Mouse (Mus musculus) stomach, postnatal 0 days (tissue): ENCODE measurements around the gene Arl5a. TPM values are rescaled to one million over a fixed set of nuclear protein-coding genes. Genes with fewer than 3 reads are reported as not detected.

ENCODE experiments used
- ATAC-seq: fragments of 200-750 bp; cut with Nextera tagmentation; 2 replicates; pipeline ENCODE4 v1.8.0; 2017; ENCODE audit not compliant: low FRiP score, low TSS enrichment
- DNase-seq: peaks from one replicate; pipeline ENCODE4 v3.0.0-alpha.2; 2016; ENCODE audit warnings: low spot score
- H3K27ac ChIP-seq: fragments of 300-500 bp; sonication (generic); replicated peaks from 2 replicates; pipeline ENCODE4 v1.5.1; 2014; ENCODE audit warnings: mild to moderate bottlenecking, control low read depth
- H3K27me3 ChIP-seq: fragments of 300-500 bp; sonication (generic); 2 replicates; pipeline ENCODE4 v1.6.1; 2014; ENCODE audit warnings: low read length; ENCODE audit not compliant: control insufficient read depth, insufficient read depth
- H3K36me3 ChIP-seq: fragments of 300-500 bp; sonication (generic); 2 replicates; pipeline ENCODE4 v1.6.1; 2014; ENCODE audit warnings: low read length, mixed read lengths; ENCODE audit not compliant: control insufficient read depth, insufficient read depth
- H3K4me1 ChIP-seq: fragments of 300-500 bp; sonication (generic); replicated peaks from 2 replicates; pipeline ENCODE4 v1.6.1; 2014; ENCODE audit warnings: antibody characterized with exemption; ENCODE audit not compliant: control insufficient read depth, insufficient read depth
- H3K4me2 ChIP-seq: fragments of 300-500 bp; sonication (generic); replicated peaks from 2 replicates; pipeline ENCODE4 v1.6.1; 2014; ENCODE audit warnings: low read depth, mild to moderate bottlenecking, control low read depth, moderate library complexity
- H3K4me3 ChIP-seq: fragments of 300-500 bp; sonication (generic); 2 replicates; pipeline ENCODE4 v1.5.1; 2014; ENCODE audit warnings: low read depth, low read length, control low read depth
- H3K9ac ChIP-seq: fragments of 300-500 bp; sonication (generic); 2 replicates; pipeline ENCODE4 v1.6.1; 2014; ENCODE audit warnings: mild to moderate bottlenecking, low read length, control low read depth, mixed read lengths
- H3K9me3 ChIP-seq: fragments of 300-500 bp; sonication (generic); 2 replicates; pipeline ENCODE4 v1.6.1; 2016; ENCODE audit warnings: low read length; ENCODE audit not compliant: control insufficient read depth
- CTCF ChIP-seq: IDR thresholded peaks from 2 replicates; pipeline ENCODE4 v1.5.1; 2016; ENCODE audit warnings: antibody characterized with exemption, low read depth, mild to moderate bottlenecking, moderate library complexity
- EP300 ChIP-seq: optimal IDR thresholded peaks from 2 replicates; pipeline ENCODE3; 2016; ENCODE audit warnings: antibody characterized with exemption
- WGBS: fragments of 180-500 bp; shearing (Covaris S2); extraction: QIAGEN DNeasy Blood & Tissue Kit; methylation state at CpG from one replicate; pipeline ENCODE4 v1.1.7; 2014; 5-methylcytosine and 5-hydroxymethylcytosine counted together
- polyA plus RNA-seq: library from polyadenylated mRNA; unstranded; fragments of >200 nt; fragmentation: Nextera tagmentation; extraction: Ambion mirVana; gene quantifications from 2 replicates; pipeline ENCODE4 v1.2.1, GENCODE M21; 2015

Gene Arl5a
- polyA plus RNA-seq, 1 experiment from 2014 or later: 17.9 TPM

- WGBS: 54% methylated on average over 7 of the region's 7 CpGs
- no peaks in the 10 kb centered on the region for H3K36me3 ChIP-seq
- ATAC-seq: no peak
These were observed 31.1 kb upstream of the Arl5a start for GRCm38 (mm10) chr2:52455606-52456479.

GRCm38 (mm10) chr2:52449818-52450217 lies 25.1 kb upstream of the Arl5a start:
- no peaks in the 10 kb centered on the region for H3K27me3 ChIP-seq
- H3K36me3 ChIP-seq: no peaks in the 10 kb centered on the region
- no peak overlapping the region for H3K4me2 ChIP-seq
- no peak for DNase-seq
- no peak overlapping the region for H3K27ac ChIP-seq
- no peak for ATAC-seq
- no peaks in the 10 kb centered on the region for H3K4me1 ChIP-seq
- 62% methylated on average over 8 of the region's 8 CpGs for WGBS
- H3K9me3 ChIP-seq: no peaks in the 10 kb centered on the region
- H3K9ac ChIP-seq: no peak overlapping the region
- no peak overlapping the region for H3K4me3 ChIP-seq
- TF ChIP-seq EP300: no peak
- TF ChIP-seq CTCF: no peak

More at GRCm38 (mm10) chr2:52455606-52456479, 31.1 kb upstream of the Arl5a start:
- Histone ChIP-seq H3K4me2 (no peak overlapping the region), H3K27ac (peak overlapping the region; percentile 49), H3K4me3 (no peak overlapping the region), H3K4me1 (no peaks in the 10 kb centered on the region), H3K9me3 (no peaks in the 10 kb centered on the region), H3K9ac (no peak overlapping the region), H3K27me3 (no peaks in the 10 kb centered on the region)
- TF ChIP-seq EP300: no peak
- TF ChIP-seq CTCF: no peak
- no peak for DNase-seq

- Histone ChIP-seq H3K9ac (no peak overlapping the region), H3K27me3 (no peaks in the 10 kb centered on the region), H3K36me3 (no peaks in the 10 kb centered on the region), H3K4me3 (no peak overlapping the region), H3K27ac (no peak overlapping the region), H3K4me2 (no peak overlapping the region), H3K9me3 (no peaks in the 10 kb centered on the region), H3K4me1 (no peaks in the 10 kb centered on the region)
- no peak for TF ChIP-seq CTCF
- TF ChIP-seq EP300: no peak
- ATAC-seq (no peak), DNase-seq (no peak)
- 31% methylated on average over 1 of the region's 1 CpGs for WGBS
These were observed 24.2 kb upstream of the Arl5a start for GRCm38 (mm10) chr2:52448916-52449315.

GRCm38 (mm10) chr2:52446648-52447047 lies 21.9 kb upstream of the Arl5a start:
- H3K27me3 ChIP-seq: no peaks in the 10 kb centered on the region
- H3K9me3 ChIP-seq: no peaks in the 10 kb centered on the region
- H3K4me2 ChIP-seq: no peak overlapping the region
- H3K27ac ChIP-seq: no peak overlapping the region
- TF ChIP-seq CTCF (no peak), EP300 (no peak)
- no peak overlapping the region for H3K4me3 ChIP-seq
- DNase-seq (no peak), ATAC-seq (no peak)
- H3K36me3 ChIP-seq: no peaks in the 10 kb centered on the region
- WGBS: 76% methylated on average over 5 of the region's 5 CpGs
- H3K4me1 ChIP-seq: no peaks in the 10 kb centered on the region
- no peak overlapping the region for H3K9ac ChIP-seq

- H3K4me2 ChIP-seq: no peak overlapping the region
- no peak overlapping the region for H3K27ac ChIP-seq
- DNase-seq (peak; percentile 26), ATAC-seq (0 out of 2 replicates have a peak, but pooled peaks have one; percentile 21)
- no peaks in the 10 kb centered on the region for H3K27me3 ChIP-seq
- H3K4me3 ChIP-seq: no peak overlapping the region
- H3K9ac ChIP-seq: no peak overlapping the region
- no peaks in the 10 kb centered on the region for H3K36me3 ChIP-seq
- TF ChIP-seq CTCF: no peak
- TF ChIP-seq EP300: no peak
- H3K4me1 ChIP-seq: no peaks in the 10 kb centered on the region
- WGBS: 31% methylated on average over 5 of the region's 5 CpGs
- no peaks in the 10 kb centered on the region for H3K9me3 ChIP-seq
These were observed 17.4 kb upstream of the Arl5a start for GRCm38 (mm10) chr2:52442125-52442524.

GRCm38 (mm10) chr2:52440420-52441015 lies 15.8 kb upstream of the Arl5a start:
- 79% methylated on average over 4 of the region's 4 CpGs for WGBS
- DNase-seq (no peak), ATAC-seq (no peak)
- no peaks in the 10 kb centered on the region for H3K27me3 ChIP-seq
- no peak overlapping the region for H3K4me2 ChIP-seq
- H3K4me3 ChIP-seq: no peak overlapping the region
- H3K4me1 ChIP-seq: no peaks in the 10 kb centered on the region
- no peaks in the 10 kb centered on the region for H3K9me3 ChIP-seq
- no peak overlapping the region for H3K27ac ChIP-seq
- TF ChIP-seq CTCF (no peak), EP300 (no peak)
- H3K9ac ChIP-seq: no peak overlapping the region
- no peaks in the 10 kb centered on the region for H3K36me3 ChIP-seq
